In the genomic region with DNA sequence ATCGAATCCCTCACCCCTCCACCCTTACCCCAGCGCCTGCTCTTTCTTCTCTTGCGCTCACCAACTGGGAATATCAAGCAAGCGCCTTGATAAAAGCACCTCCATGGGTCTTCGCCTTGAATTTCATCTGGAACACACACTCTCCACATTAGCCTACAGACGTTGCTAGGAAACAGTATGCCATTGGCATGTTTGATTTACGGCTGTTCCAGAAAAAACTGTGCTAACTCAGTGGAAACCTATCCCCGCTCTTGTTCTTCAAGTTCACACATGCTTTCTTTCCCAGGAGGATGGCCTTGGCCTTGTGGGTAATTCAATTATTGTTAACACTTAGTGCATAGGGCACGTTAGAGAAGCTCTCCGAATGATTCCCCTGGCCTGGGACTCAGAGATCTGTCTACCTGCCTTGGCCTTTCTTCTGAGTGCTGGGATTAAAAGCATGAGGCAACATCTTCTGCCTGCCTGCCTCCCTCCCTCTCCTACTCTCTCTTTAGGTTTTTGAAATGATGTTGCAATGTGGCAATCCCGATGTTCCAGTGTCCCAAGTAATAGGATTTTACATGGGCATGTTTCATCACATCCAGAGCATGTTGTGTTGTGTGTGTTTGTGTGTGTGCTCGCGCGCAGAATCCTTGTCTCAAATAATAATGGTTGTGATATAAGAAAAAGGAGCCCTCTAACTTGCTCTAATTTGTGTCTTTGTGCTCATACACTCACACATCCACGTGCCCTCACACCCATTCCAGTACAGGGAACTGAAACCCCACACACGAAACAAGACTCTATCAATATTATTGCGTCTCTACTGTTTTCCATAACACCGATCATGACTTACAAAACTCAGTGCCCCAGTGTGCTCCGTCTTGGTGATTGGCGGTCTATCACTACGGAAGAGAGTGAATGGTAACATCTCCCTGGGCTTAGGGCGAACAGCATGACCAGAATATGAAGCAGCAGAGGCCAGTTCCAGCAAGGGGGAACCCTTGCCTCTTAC, we compare ENCODE assay signal across 9 mouse cellular contexts. TPM values are rescaled to one million over a fixed set of nuclear protein-coding genes. Genes with fewer than 3 reads are reported as not detected.
DNase-seq lines count a peak whose midpoint lies in the region; ATAC-seq and TF ChIP-seq lines count a peak whose summit lies in the region.
"Had no signal": no experiment of that assay in that cellular context is flagged by ENCODE, and none has a peak within 500 bp of the region (broad histone marks: within the 10 kb centered on the region; RNA-seq: fewer than 3 reads in every experiment).

No protein-coding gene starts in this region.

- no peak overlapping the region for H3K9ac ChIP-seq in hindbrain, embryonic 16.5 days (ENCODE audit: low read depth, low read length)
- no peak overlapping the region for H3K9ac ChIP-seq in midbrain, embryonic 14.5 days (replicated peaks; ENCODE audit: low read length)

- no peak for TF ChIP-seq CTCF in left cerebral cortex, adult 2 months (IDR thresholded peaks at IDR 0.05)

- H3K9me3 ChIP-seq in embryonic facial prominence, embryonic 10.5 days, result no peaks in the 10 kb centered on the region
- no peaks in the 10 kb centered on the region for H3K9me3 ChIP-seq in hindbrain, embryonic 16.5 days (ENCODE audit: control insufficient read depth, low read length)
- no peaks in the 10 kb centered on the region for H3K9me3 ChIP-seq in midbrain, embryonic 14.5 days (ENCODE audit: control insufficient read depth, low read length)

- H3K27ac ChIP-seq in embryonic facial prominence, embryonic 10.5 days (replicated peaks), result no peak overlapping the region; the same call in 1 of the 2 replicates
- no peak overlapping the region; the same call in 1 of the 2 replicates for H3K27ac ChIP-seq in hindbrain, embryonic 16.5 days (ENCODE audit: low read depth, low read length)
- peak overlapping the region; percentile 17; the same call in 1 of the 2 replicates for H3K27ac ChIP-seq in midbrain, embryonic 14.5 days (replicated peaks; ENCODE audit: low read depth, low read length)
- H3K27ac ChIP-seq in left cerebral cortex, adult 2 months, result no peak overlapping the region

- ATAC-seq in hindbrain, embryonic 16.5 days, result peak; percentile 55
- no peak for ATAC-seq in midbrain, embryonic 14.5 days (ENCODE audit: low FRiP score, low TSS enrichment)

- 83% methylated on average over 22 of the region's 22 CpGs for WGBS in embryonic facial prominence, embryonic 10.5 days
- WGBS in hindbrain, embryonic 16.5 days, result 49% methylated on average over 22 of the region's 22 CpGs
- WGBS in midbrain, embryonic 14.5 days, result 59% methylated on average over 22 of the region's 22 CpGs

- intact Hi-C loops in left cerebral cortex, adult 2 months (cut with DNase I), result no loop called here

- H3K4me2 ChIP-seq in hindbrain, embryonic 16.5 days (ENCODE audit: low read length), result peak overlapping the region; percentile 99
- H3K4me2 ChIP-seq in midbrain, embryonic 14.5 days (ENCODE audit: low read length), result peak overlapping the region; percentile 99

- H3K4me1 ChIP-seq in embryonic facial prominence, embryonic 10.5 days, result peaks cover 41% of the 10 kb centered on the region
- H3K4me1 ChIP-seq in hindbrain, embryonic 16.5 days (ENCODE audit: control insufficient read depth, insufficient read depth, low read depth, low read length), result peaks cover 20% of the 10 kb centered on the region
- H3K4me1 ChIP-seq in midbrain, embryonic 14.5 days (ENCODE audit: control insufficient read depth, insufficient read depth, low read length), result peaks cover 29% of the 10 kb centered on the region

- no peaks in the 10 kb centered on the region for H3K27me3 ChIP-seq in embryonic facial prominence, embryonic 10.5 days (replicated peaks; ENCODE audit: low read depth, poor library complexity, severe bottlenecking)
- H3K27me3 ChIP-seq in hindbrain, embryonic 16.5 days (replicated peaks; ENCODE audit: control insufficient read depth, insufficient read depth, low read length), result no peaks in the 10 kb centered on the region
- H3K27me3 ChIP-seq in midbrain, embryonic 14.5 days (ENCODE audit: control insufficient read depth, insufficient read depth, low read length), result no peaks in the 10 kb centered on the region

- peak overlapping the region; percentile 76 for H3K4me3 ChIP-seq in embryonic facial prominence, embryonic 10.5 days
- H3K4me3 ChIP-seq in hindbrain, embryonic 16.5 days (ENCODE audit: low read length), result peak overlapping the region; percentile 3
- no peak overlapping the region for H3K4me3 ChIP-seq in midbrain, embryonic 14.5 days (replicated peaks; ENCODE audit: low read depth, low read length)
- no peak overlapping the region for H3K4me3 ChIP-seq in left cerebral cortex, adult 2 months

- DNase-seq in embryo, embryonic 10 days (ENCODE audit: low spot score), result peak; percentile 32
- no peak for DNase-seq in embryo, embryonic 9.5 days (ENCODE audit: extremely low spot score)
- DNase-seq in embryonic facial prominence, embryonic 10.5 days (ENCODE audit: low spot score), result no peak
- peak; percentile 64 for DNase-seq in midbrain, embryonic 14.5 days
- DNase-seq in left cerebral cortex, adult 2 months (ENCODE audit: extremely low spot score in 1 of 2, low spot score in 2 of 2), result no peak
- no peak for DNase-seq in layer of hippocampus, adult 8-10 months (ENCODE audit: low spot score in 2 of 2)
- no peak for DNase-seq in cerebellum, adult 8-10 months
- DNase-seq: heart, postnatal 10 days had no signal

- peaks cover 33% of the 10 kb centered on the region for H3K36me3 ChIP-seq in embryonic facial prominence, embryonic 10.5 days (replicated peaks)
- no peaks in the 10 kb centered on the region for H3K36me3 ChIP-seq in hindbrain, embryonic 16.5 days (ENCODE audit: control insufficient read depth, insufficient read depth, low read length)
- H3K36me3 ChIP-seq in midbrain, embryonic 14.5 days (ENCODE audit: control insufficient read depth, insufficient read depth, low read length), result 0 out of 2 replicates have a peak, but pooled peaks cover 8% of the 10 kb centered on the region

RNA-seq across cellular contexts. Expression of a gene that starts 2.8 kb away (rescaled TPM):
- 373 and 379 TPM in 2 replicates for polyA plus RNA-seq in embryonic facial prominence, embryonic 10.5 days (2016; fragmentation: Nextera tagmentation; extraction: Ambion mirVana)
- 197 and 219 TPM in 2 replicates for polyA plus RNA-seq in hindbrain, embryonic 16.5 days (2015; fragmentation: Nextera tagmentation; extraction: Ambion mirVana)
- 146 and 151 TPM in 2 replicates for polyA plus RNA-seq in midbrain, embryonic 14.5 days (2014; fragmentation: Nextera tagmentation; extraction: Ambion mirVana)
- total RNA-seq in left cerebral cortex, adult 2 months (2021), result 10 to 100 TPM; 52.5 to 52.7 TPM
- 10 to 100 TPM; 61.3 to 72.1 (median 67.5) TPM for total RNA-seq in layer of hippocampus, adult 8-10 months (2022)

RNA-seq across cellular contexts. Expression of a gene that starts 45.3 kb away (rescaled TPM):
- polyA plus RNA-seq in embryonic facial prominence, embryonic 10.5 days (2016; fragmentation: Nextera tagmentation; extraction: Ambion mirVana), result 8.2 and 8.8 TPM in 2 replicates
- 14.4 and 15.1 TPM in 2 replicates for polyA plus RNA-seq in hindbrain, embryonic 16.5 days (2015; fragmentation: Nextera tagmentation; extraction: Ambion mirVana)
- 21.3 and 25.5 TPM in 2 replicates for polyA plus RNA-seq in midbrain, embryonic 14.5 days (2014; fragmentation: Nextera tagmentation; extraction: Ambion mirVana)
- total RNA-seq in left cerebral cortex, adult 2 months (2021), result 10 to 100 TPM; 33.2 to 35.0 TPM
- 10 to 100 TPM; 27.1 to 32.6 (median 27.9) TPM for total RNA-seq in layer of hippocampus, adult 8-10 months (2022)

RNA-seq across cellular contexts. Expression of a gene that starts 56.7 kb away (rescaled TPM):
- 1.0 and 1.6 TPM in 2 replicates for polyA plus RNA-seq in embryonic facial prominence, embryonic 10.5 days (2016; fragmentation: Nextera tagmentation; extraction: Ambion mirVana)
- polyA plus RNA-seq in hindbrain, embryonic 16.5 days (2015; fragmentation: Nextera tagmentation; extraction: Ambion mirVana), result 24.8 and 29.7 TPM in 2 replicates
- polyA plus RNA-seq in midbrain, embryonic 14.5 days (2014; fragmentation: Nextera tagmentation; extraction: Ambion mirVana), result 8.6 and 16.2 TPM in 2 replicates
- total RNA-seq in left cerebral cortex, adult 2 months (2021), result 1 to 10 TPM; 6.3 to 6.4 TPM
- total RNA-seq in layer of hippocampus, adult 8-10 months (2022), result 1 to 10 TPM; 4.3 to 6.5 (median 5.3) TPM

Comparison
In these comparisons a context has a peak if more than half of its experiments do, and no peak if none do; other contexts are left out.
1. DNase-seq: peak in embryo, embryonic 10 days (single experiment) and midbrain, embryonic 14.5 days (single experiment); none in embryo, embryonic 9.5 days (single experiment), embryonic facial prominence, embryonic 10.5 days (single experiment), left cerebral cortex, adult 2 months (0 of 2), layer of hippocampus, adult 8-10 months (0 of 2) and cerebellum, adult 8-10 months (single experiment).
2. H3K4me3 ChIP-seq: peak in embryonic facial prominence, embryonic 10.5 days (single experiment) and hindbrain, embryonic 16.5 days (single experiment); none in midbrain, embryonic 14.5 days (single experiment) and left cerebral cortex, adult 2 months (single experiment).